Mouse (Mus musculus) heart, postnatal 14 days (tissue): Measurements from ENCODE around the gene Gm21704. TPM values are rescaled to one million over a fixed set of nuclear protein-coding genes. Genes with fewer than 3 reads are reported as not detected.
"Not testable (repeated sequence)": the region's sequence is repeated elsewhere in the genome, so short reads cannot be mapped to it uniquely, and the experiment has no call there.

ENCODE experiments used
- DNase-seq, 2 experiments: peaks; one replicate each; pipeline ENCODE4 v3.0.0; 2021 to 2022
- intact Hi-C: fragments of 180-260 bp; cut with DNase I; formaldehyde crosslinking; loops from one replicate; pipeline ENCODE4 v1.15.1; 2025
- long read RNA-seq, 2 experiments: library from polyadenylated mRNA; stranded (forward); transcript quantifications; one replicate each; pipeline ENCODE4 v2.0.0; 2021
- total RNA-seq, 2 experiments: library from RNA; stranded (reverse); gene quantifications; 2 replicates each; pipeline ENCODE4 v1.2.3; 2021

Gene Gm21704
- not detected for total RNA-seq
- long read RNA-seq, experiment 1 = 0 reads
- long read RNA-seq, experiment 2 = 0 reads

- DNase-seq, intact Hi-C loops: not testable (repeated sequence)
These were observed at the start of gene Gm21704, which contains the start of gene Gm21708 for GRCm38 (mm10) chrY:3410067-3410466. Gm21704 (minus strand) TSS chrY:3410167. Gm21708 (minus strand) TSS chrY:3410167.

- DNase-seq, intact Hi-C loops: not testable (repeated sequence)
These were observed 64.7 kb downstream of the Gm21704 start, which contains the start of gene Gm21693 for GRCm38 (mm10) chrY:3345229-3345628. Gm21693 (minus strand) TSS chrY:3345329.

GRCm38 (mm10) chrY:3340661-3341060 is 69.3 kb downstream of the Gm21704 start:
- DNase-seq, intact Hi-C loops: not testable (repeated sequence)

Other genes starting within 250 kb of the Gm21704 start
- not detected for gene Gm21677, start 103.7 kb downstream of the Gm21704 start, total RNA-seq
- not detected for gene Gm21693, start 64.8 kb downstream of the Gm21704 start, total RNA-seq
- gene Gm21708, start within 50 bp of the Gm21704 start, total RNA-seq = not detected